Mouse (Mus musculus): ENCODE results near the gene Ppip5k2. TPM values are rescaled to one million over a fixed set of nuclear protein-coding genes. Genes with fewer than 3 reads are reported as not detected.
A peak's percentile ranks its signal among the peaks of the same experiment; 100 is the strongest.

Gene Ppip5k2
- 3.7 TPM for polyA plus RNA-seq (2012; fragmentation: generic; extraction: Trizol)

DNA sequence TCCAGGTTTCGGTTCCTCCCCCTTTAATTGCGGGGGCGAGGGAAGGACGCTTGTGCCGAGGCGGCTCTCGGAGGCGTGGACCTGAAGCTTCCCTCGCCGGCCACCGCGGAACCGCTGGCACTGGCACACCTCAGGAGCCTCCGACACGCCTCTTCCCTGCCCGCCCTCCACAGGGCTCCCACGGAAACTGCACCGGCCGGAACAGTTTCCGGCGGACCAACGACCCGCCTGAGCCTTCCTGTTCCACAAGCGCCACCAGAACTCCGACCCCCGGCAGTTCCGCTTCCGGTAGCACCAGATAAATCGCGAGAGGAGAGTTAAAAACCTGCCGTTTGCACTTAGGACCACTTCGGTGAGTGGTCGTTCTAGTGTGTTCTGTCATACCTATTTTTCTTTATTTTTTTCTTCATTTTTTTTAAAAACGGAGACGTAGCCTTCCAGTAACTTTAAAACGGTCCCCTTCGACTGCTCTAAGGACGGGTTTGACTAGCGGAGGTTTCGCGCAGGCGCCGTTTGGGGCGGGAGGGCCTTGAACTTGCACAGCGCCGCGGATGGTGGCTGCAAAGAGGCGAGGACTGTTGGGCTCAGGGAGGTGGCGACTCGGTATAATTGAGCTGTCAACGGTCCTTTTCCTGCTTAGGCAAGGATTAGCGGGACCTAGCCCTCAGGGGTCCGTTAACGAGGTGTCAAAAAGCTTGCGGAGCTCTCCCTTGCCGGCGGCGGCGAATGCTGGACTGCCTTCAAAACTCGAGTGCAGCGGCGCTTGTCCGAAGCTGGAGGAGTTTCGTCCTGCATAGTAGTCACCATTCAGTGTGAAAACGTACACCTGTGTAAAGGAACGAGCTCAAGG lies at the start of gene Ppip5k2, which contains the start of gene Gin1:
TSS of gene Ppip5k2 (minus strand) at position 508 of the 850 bp plus-strand sequence.
TSS of gene Gin1 (plus strand) at position 269 of the 850 bp plus-strand sequence.
- H3K79me2 ChIP-seq (ENCODE audit: control insufficient read depth, insufficient read depth) = peaks cover 42% of the 10 kb centered on the region
- TF ChIP-seq TCF3 (IDR thresholded peaks at IDR 0.05; ENCODE audit: insufficient read length, low read depth) = no peak
- no peak for TF ChIP-seq USF1 (IDR thresholded peaks at IDR 0.05; ENCODE audit: low read depth)
- no peak for TF ChIP-seq MYOD1 (IDR thresholded peaks at IDR 0.05; ENCODE audit: control insufficient read depth in 1 of 3, insufficient read length in 2 of 3, low read depth in 2 of 3)
- peak; percentile 10 for TF ChIP-seq E2F4 (IDR thresholded peaks at IDR 0.05; ENCODE audit: insufficient read depth)
- TF ChIP-seq CEBPB (IDR thresholded peaks at IDR 0.05; ENCODE audit: insufficient read depth, poor library complexity, severe bottlenecking) = no peak
- no peak for TF ChIP-seq TCF12 (IDR thresholded peaks at IDR 0.05; ENCODE audit: insufficient read depth, poor library complexity, severe bottlenecking)
- TF ChIP-seq POLR2A (IDR thresholded peaks at IDR 0.05; ENCODE audit: insufficient read length, low read depth) = peak; percentile 88
- TF ChIP-seq MAX (IDR thresholded peaks at IDR 0.05; ENCODE audit: low read depth) = no peak
- TF ChIP-seq REST (IDR thresholded peaks at IDR 0.05; ENCODE audit: insufficient read depth, insufficient read length) = no peak
- TF ChIP-seq POLR2AphosphoS2 (IDR thresholded peaks at IDR 0.05; ENCODE audit: insufficient read length, low read depth) = peak; percentile 80
- TF ChIP-seq MYOG (IDR thresholded peaks at IDR 0.05; ENCODE audit: control insufficient read depth in 1 of 3, insufficient read depth in 1 of 3, insufficient read length in 2 of 3, low read depth in 2 of 3) = peak in 1 of 3 experiments; percentile 26
- TF ChIP-seq SRF (IDR thresholded peaks at IDR 0.05; ENCODE audit: control insufficient read depth, insufficient read length, low read depth) = no peak

DNA sequence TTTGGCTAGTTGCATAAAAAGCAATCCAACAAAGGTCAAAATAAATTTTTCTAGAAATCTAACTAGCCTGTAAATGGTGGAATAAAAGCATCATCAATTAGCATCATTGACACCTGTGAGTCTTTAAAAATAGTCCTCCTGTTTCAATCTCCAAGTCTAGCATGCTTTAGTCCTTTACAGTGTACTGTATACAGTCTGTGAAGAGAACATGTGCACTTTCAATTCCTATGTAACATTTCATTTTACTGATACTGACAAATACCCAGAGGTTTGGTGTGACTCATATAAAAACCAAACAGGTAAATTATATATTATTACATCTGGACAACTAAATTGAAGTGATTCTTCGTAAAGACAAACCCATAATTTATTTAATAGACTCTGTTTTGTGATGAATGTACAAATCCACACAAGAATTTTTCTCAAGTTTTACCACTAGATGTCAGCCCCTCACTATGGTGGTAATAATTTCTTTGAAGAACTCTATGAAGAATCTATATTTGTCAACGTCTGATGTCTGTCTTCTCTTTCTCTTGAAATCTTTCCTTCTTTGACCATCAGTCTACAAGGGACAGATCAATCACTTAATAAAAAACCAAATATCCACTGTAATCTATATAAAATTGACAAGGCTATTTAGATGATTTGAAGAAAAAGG lies 39.2 kb upstream of the Ppip5k2 start:
- H3K27me3 ChIP-seq (ENCODE audit: control insufficient read depth, insufficient read depth, insufficient read length) = no peaks in the 10 kb centered on the region
- TF ChIP-seq MYOD1 (IDR thresholded peaks at IDR 0.05; ENCODE audit: control insufficient read depth in 1 of 3, insufficient read length in 2 of 3, low read depth in 2 of 3) = no peak
- TF ChIP-seq MYOG (IDR thresholded peaks at IDR 0.05; ENCODE audit: control insufficient read depth in 1 of 3, insufficient read depth in 1 of 3, insufficient read length in 2 of 3, low read depth in 2 of 3) = no peak
- TF ChIP-seq CEBPB (IDR thresholded peaks at IDR 0.05; ENCODE audit: insufficient read depth, poor library complexity, severe bottlenecking) = no peak
- TF ChIP-seq POLR2AphosphoS2 (IDR thresholded peaks at IDR 0.05; ENCODE audit: insufficient read length, low read depth) = no peak
- TF ChIP-seq TCF12 (IDR thresholded peaks at IDR 0.05; ENCODE audit: insufficient read depth, poor library complexity, severe bottlenecking) = no peak
- no peak for TF ChIP-seq POLR2A (IDR thresholded peaks at IDR 0.05; ENCODE audit: insufficient read length, low read depth)
- TF ChIP-seq USF1 (IDR thresholded peaks at IDR 0.05; ENCODE audit: low read depth) = no peak
- H3K36me3 ChIP-seq (ENCODE audit: control insufficient read depth, insufficient read depth) = no peaks in the 10 kb centered on the region
- no peak overlapping the region for H3K4me2 ChIP-seq (ENCODE audit: low read depth)
- H3ac ChIP-seq (ENCODE audit: control insufficient read depth, insufficient read length) = no peak overlapping the region
- H3K79me2 ChIP-seq (ENCODE audit: control insufficient read depth, insufficient read depth) = no peaks in the 10 kb centered on the region
- no peak overlapping the region for H3K4me3 ChIP-seq

More for the DNA sequence above, at the start of gene Ppip5k2, which contains the start of gene Gin1:
- Histone ChIP-seq H3K36me3 (ENCODE audit: control insufficient read depth, insufficient read depth) (no peaks in the 10 kb centered on the region), H3K4me2 (ENCODE audit: low read depth) (peak within 1 kb of the TSS; percentile 83), H3K27me3 (ENCODE audit: control insufficient read depth, insufficient read depth, insufficient read length) (no peaks in the 10 kb centered on the region), H3ac (ENCODE audit: control insufficient read depth, insufficient read length) (peak within 1 kb of the TSS; percentile 43), H3K4me3 (peak within 1 kb of the TSS; percentile 94)

DNA sequence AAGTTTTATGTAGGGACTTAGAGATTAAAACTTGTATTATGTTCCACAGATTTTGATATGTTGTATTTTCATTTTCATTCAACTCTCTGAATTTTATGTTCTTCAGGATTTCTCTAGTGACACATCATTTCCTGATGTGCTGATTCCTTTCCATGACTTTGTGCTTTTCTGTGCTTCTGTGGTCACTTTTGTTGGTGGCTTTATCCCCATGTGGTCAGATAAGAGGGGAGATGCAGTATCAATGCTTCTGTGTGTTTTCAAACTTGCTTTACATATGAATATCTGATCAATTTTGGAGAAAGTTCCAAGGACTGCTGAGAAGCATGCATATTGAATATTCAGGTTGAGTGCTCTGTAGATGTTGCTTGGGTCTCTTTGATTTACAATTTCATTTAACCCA lies 34.3 kb upstream of the Ppip5k2 start:
- no peak for TF ChIP-seq SRF (IDR thresholded peaks at IDR 0.05; ENCODE audit: control insufficient read depth, insufficient read length, low read depth)
- no peak for TF ChIP-seq MAX (IDR thresholded peaks at IDR 0.05; ENCODE audit: low read depth)
- no peak for TF ChIP-seq TCF3 (IDR thresholded peaks at IDR 0.05; ENCODE audit: insufficient read length, low read depth)
- no peak for TF ChIP-seq TCF12 (IDR thresholded peaks at IDR 0.05; ENCODE audit: insufficient read depth, poor library complexity, severe bottlenecking)
- no peak for TF ChIP-seq USF1 (IDR thresholded peaks at IDR 0.05; ENCODE audit: low read depth)
- TF ChIP-seq MYOG (IDR thresholded peaks at IDR 0.05; ENCODE audit: control insufficient read depth in 1 of 3, insufficient read depth in 1 of 3, insufficient read length in 2 of 3, low read depth in 2 of 3) = no peak
- TF ChIP-seq POLR2A (IDR thresholded peaks at IDR 0.05; ENCODE audit: insufficient read length, low read depth) = no peak
- no peak for TF ChIP-seq E2F4 (IDR thresholded peaks at IDR 0.05; ENCODE audit: insufficient read depth)
- TF ChIP-seq REST (IDR thresholded peaks at IDR 0.05; ENCODE audit: insufficient read depth, insufficient read length) = no peak
- TF ChIP-seq CEBPB (IDR thresholded peaks at IDR 0.05; ENCODE audit: insufficient read depth, poor library complexity, severe bottlenecking) = no peak
- TF ChIP-seq MYOD1 (IDR thresholded peaks at IDR 0.05; ENCODE audit: control insufficient read depth in 1 of 3, insufficient read length in 2 of 3, low read depth in 2 of 3) = no peak
- TF ChIP-seq POLR2AphosphoS2 (IDR thresholded peaks at IDR 0.05; ENCODE audit: insufficient read length, low read depth) = no peak
- Histone ChIP-seq H3K36me3 (ENCODE audit: control insufficient read depth, insufficient read depth) (no peaks in the 10 kb centered on the region), H3K4me3 (no peak overlapping the region)

DNA sequence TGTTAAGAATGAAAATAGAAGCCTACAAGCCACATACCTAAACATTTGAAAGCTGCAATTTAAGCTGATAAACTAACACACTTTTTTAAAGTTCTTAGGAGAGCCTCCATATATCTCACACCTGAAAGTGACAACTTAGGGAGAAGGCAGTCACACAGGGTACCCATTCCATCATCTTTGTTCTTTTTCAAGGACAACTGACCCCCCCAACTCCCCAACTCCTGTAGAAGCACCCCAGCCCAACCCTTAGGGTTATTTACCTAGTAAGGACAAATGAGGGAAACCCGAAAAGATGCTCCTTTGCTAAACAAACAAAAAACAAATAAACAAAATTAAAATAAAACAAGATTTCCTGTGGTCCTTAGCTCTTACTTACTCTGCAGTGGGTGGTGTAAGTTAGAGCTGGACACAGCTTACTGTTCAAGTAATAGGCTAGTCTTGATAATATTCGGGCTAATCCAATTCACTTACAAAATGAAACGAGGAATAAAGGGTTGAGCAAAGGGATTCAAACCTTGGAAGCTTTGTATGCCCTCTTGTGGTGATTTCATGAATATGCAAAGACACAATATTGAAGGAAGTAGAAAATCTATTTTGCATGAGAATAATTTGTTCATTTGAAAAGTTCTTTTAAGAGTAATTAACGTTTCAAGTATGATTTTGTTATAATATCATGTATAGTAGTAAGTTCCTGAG lies 32.1 kb upstream of the Ppip5k2 start:
- no peaks in the 10 kb centered on the region for H3K79me2 ChIP-seq (ENCODE audit: control insufficient read depth, insufficient read depth)
- H3ac ChIP-seq (ENCODE audit: control insufficient read depth, insufficient read length) = no peak overlapping the region
- TF ChIP-seq SRF (IDR thresholded peaks at IDR 0.05; ENCODE audit: control insufficient read depth, insufficient read length, low read depth) (no peak), MYOG (IDR thresholded peaks at IDR 0.05; ENCODE audit: control insufficient read depth in 1 of 3, insufficient read depth in 1 of 3, insufficient read length in 2 of 3, low read depth in 2 of 3) (no peak), TCF3 (IDR thresholded peaks at IDR 0.05; ENCODE audit: insufficient read length, low read depth) (no peak), USF1 (IDR thresholded peaks at IDR 0.05; ENCODE audit: low read depth) (no peak), MAX (IDR thresholded peaks at IDR 0.05; ENCODE audit: low read depth) (no peak), POLR2A (IDR thresholded peaks at IDR 0.05; ENCODE audit: insufficient read length, low read depth) (no peak), POLR2AphosphoS2 (IDR thresholded peaks at IDR 0.05; ENCODE audit: insufficient read length, low read depth) (no peak), CEBPB (IDR thresholded peaks at IDR 0.05; ENCODE audit: insufficient read depth, poor library complexity, severe bottlenecking) (no peak), E2F4 (IDR thresholded peaks at IDR 0.05; ENCODE audit: insufficient read depth) (no peak), MYOD1 (IDR thresholded peaks at IDR 0.05; ENCODE audit: control insufficient read depth in 1 of 3, insufficient read length in 2 of 3, low read depth in 2 of 3) (no peak), REST (IDR thresholded peaks at IDR 0.05; ENCODE audit: insufficient read depth, insufficient read length) (no peak), TCF12 (IDR thresholded peaks at IDR 0.05; ENCODE audit: insufficient read depth, poor library complexity, severe bottlenecking) (no peak)
- no peaks in the 10 kb centered on the region for H3K27me3 ChIP-seq (ENCODE audit: control insufficient read depth, insufficient read depth, insufficient read length)
- peak overlapping the region; percentile 41 for H3K4me2 ChIP-seq (ENCODE audit: low read depth)
- H3K36me3 ChIP-seq (ENCODE audit: control insufficient read depth, insufficient read depth) = no peaks in the 10 kb centered on the region
- no peak overlapping the region for H3K4me3 ChIP-seq

More for the DNA sequence above, 34.3 kb upstream of the Ppip5k2 start:
- Histone ChIP-seq H3K27me3 (ENCODE audit: control insufficient read depth, insufficient read depth, insufficient read length) (no peaks in the 10 kb centered on the region), H3K4me2 (ENCODE audit: low read depth) (no peak overlapping the region), H3ac (ENCODE audit: control insufficient read depth, insufficient read length) (no peak overlapping the region), H3K79me2 (ENCODE audit: control insufficient read depth, insufficient read depth) (no peaks in the 10 kb centered on the region)
